Mouse (Mus musculus): ENCODE results near the gene Tmem174. TPM values are rescaled to one million over a fixed set of nuclear protein-coding genes. Genes with fewer than 3 reads are reported as not detected.

Tmem174 gene
- total RNA-seq (2023), result not detected

GRCm38 (mm10) chr13:98637145-98637544, at the start of gene Tmem174:
Tmem174 (minus strand) TSS chr13:98637410.

Other genes starting within 250 kb of the Tmem174 start
- gene Gm10320, start 145.4 kb downstream of the Tmem174 start, total RNA-seq (2023), result not detected
- gene Tmem171, start 57.4 kb upstream of the Tmem174 start, total RNA-seq (2023), result 0.50 TPM
- gene Fcho2, start 178.0 kb upstream of the Tmem174 start, total RNA-seq (2023), result 65.3 TPM